Mouse (Mus musculus): Measurements from ENCODE around the gene Stat5a.

Gene Stat5a

GRCm38 (mm10) chr11:100904580-100905351, 45.6 kb downstream of the Stat5a start:
- DNase-seq, result no peak

GRCm38 (mm10) chr11:100905929-100906328, 46.8 kb downstream of the Stat5a start:
- DNase-seq, result no peak

- DNase-seq, result no peak
These were observed 47.7 kb downstream of the Stat5a start for GRCm38 (mm10) chr11:100906885-100907284.

- DNase-seq, result no peak
These were observed 49.0 kb downstream of the Stat5a start for GRCm38 (mm10) chr11:100908112-100908511.

- no peak for DNase-seq
These were observed 49.4 kb downstream of the Stat5a start for GRCm38 (mm10) chr11:100908567-100908966.

- no peak for DNase-seq
These were observed 53.4 kb downstream of the Stat5a start for GRCm38 (mm10) chr11:100912401-100913155.

GRCm38 (mm10) chr11:100914415-100914814, 55.3 kb downstream of the Stat5a start:
- DNase-seq, result no peak

GRCm38 (mm10) chr11:100915063-100915462, 55.9 kb downstream of the Stat5a start:
- no peak for DNase-seq

- DNase-seq, result no peak
These were observed 57.4 kb downstream of the Stat5a start for GRCm38 (mm10) chr11:100916432-100916971.

GRCm38 (mm10) chr11:100918007-100918406, 58.9 kb downstream of the Stat5a start:
- DNase-seq, result no peak

GRCm38 (mm10) chr11:100920887-100921624, 61.9 kb downstream of the Stat5a start:
- no peak for DNase-seq

- DNase-seq, result no peak
These were observed 65.3 kb downstream of the Stat5a start for GRCm38 (mm10) chr11:100924386-100924919.

- no peak for DNase-seq
These were observed 68.2 kb downstream of the Stat5a start for GRCm38 (mm10) chr11:100927386-100927785.

- DNase-seq, result no peak
These were observed 71.5 kb downstream of the Stat5a start for GRCm38 (mm10) chr11:100930611-100931010.

GRCm38 (mm10) chr11:100931254-100931921, 72.2 kb downstream of the Stat5a start:
- DNase-seq, result no peak

Data from cerebellum, adult 11-12 months (tissue).